Mouse (Mus musculus): ENCODE measurements around the gene Gm43517. TPM values are rescaled to one million over a fixed set of nuclear protein-coding genes. Genes with fewer than 3 reads are reported as not detected.

The Gm43517 gene
- polyA plus RNA-seq, 1 experiment = 0.13 TPM

GRCm38 (mm10) chr12:49394836-49395235 is 9.9 kb downstream of the Gm43517 start:
- no peak overlapping the region for H3K4me3 ChIP-seq (ENCODE audit: control insufficient read depth, insufficient read depth, low read length)
- 5% methylated on average over 17 of the region's 17 CpGs for WGBS
- H3K36me3 ChIP-seq (ENCODE audit: control insufficient read depth, insufficient read depth, low read length) = no peaks in the 10 kb centered on the region
- peaks cover 8% of the 10 kb centered on the region; the same call in 1 of the 2 replicates for H3K27me3 ChIP-seq (ENCODE audit: control insufficient read depth, insufficient read depth, low read length)
- H3K4me1 ChIP-seq (replicated peaks; ENCODE audit: control insufficient read depth, insufficient read depth, low read length) = no peaks in the 10 kb centered on the region
- DNase-seq = no peak
- TF ChIP-seq POLR2A (IDR thresholded peaks at IDR 0.05; ENCODE audit: control insufficient read depth, extremely low read depth, insufficient read depth, low read length, poor library complexity) = no peak
- TF ChIP-seq CTCF (IDR thresholded peaks at IDR 0.05; ENCODE audit: borderline replicate concordance, control insufficient read depth, extremely low read depth, insufficient read depth, low read length, poor library complexity) = no peak
- H3K27ac ChIP-seq (ENCODE audit: control insufficient read depth, insufficient read depth, low read length) = no peak overlapping the region

- Histone ChIP-seq H3K27ac (ENCODE audit: control insufficient read depth, insufficient read depth, low read length) (no peak overlapping the region), H3K4me3 (ENCODE audit: control insufficient read depth, insufficient read depth, low read length) (no peak overlapping the region), H3K36me3 (ENCODE audit: control insufficient read depth, insufficient read depth, low read length) (no peaks in the 10 kb centered on the region), H3K4me1 (replicated peaks; ENCODE audit: control insufficient read depth, insufficient read depth, low read length) (no peaks in the 10 kb centered on the region), H3K27me3 (ENCODE audit: control insufficient read depth, insufficient read depth, low read length) (peaks cover 8% of the 10 kb centered on the region; the same call in 1 of the 2 replicates)
- 20% methylated on average over 2 of the region's 2 CpGs for WGBS
- DNase-seq = no peak
- no peak for TF ChIP-seq POLR2A (IDR thresholded peaks at IDR 0.05; ENCODE audit: control insufficient read depth, extremely low read depth, insufficient read depth, low read length, poor library complexity)
- TF ChIP-seq CTCF (IDR thresholded peaks at IDR 0.05; ENCODE audit: borderline replicate concordance, control insufficient read depth, extremely low read depth, insufficient read depth, low read length, poor library complexity) = no peak
Measured at GRCm38 (mm10) chr12:49395969-49396368, 11.0 kb downstream of the Gm43517 start.

- Histone ChIP-seq H3K4me1 (replicated peaks; ENCODE audit: control insufficient read depth, insufficient read depth, low read length) (no peaks in the 10 kb centered on the region), H3K27ac (ENCODE audit: control insufficient read depth, insufficient read depth, low read length) (no peak overlapping the region), H3K36me3 (ENCODE audit: control insufficient read depth, insufficient read depth, low read length) (no peaks in the 10 kb centered on the region), H3K27me3 (ENCODE audit: control insufficient read depth, insufficient read depth, low read length) (peaks cover 2% of the 10 kb centered on the region; the same call in 1 of the 2 replicates), H3K4me3 (ENCODE audit: control insufficient read depth, insufficient read depth, low read length) (no peak overlapping the region)
- 31% methylated on average over 1 of the region's 1 CpGs for WGBS
- DNase-seq = no peak
- TF ChIP-seq POLR2A (IDR thresholded peaks at IDR 0.05; ENCODE audit: control insufficient read depth, extremely low read depth, insufficient read depth, low read length, poor library complexity) (no peak), CTCF (IDR thresholded peaks at IDR 0.05; ENCODE audit: borderline replicate concordance, control insufficient read depth, extremely low read depth, insufficient read depth, low read length, poor library complexity) (no peak)
Measured at GRCm38 (mm10) chr12:49396776-49397175, 11.8 kb downstream of the Gm43517 start.

GRCm38 (mm10) chr12:49397443-49398162 is 12.6 kb downstream of the Gm43517 start:
- H3K4me3 ChIP-seq (ENCODE audit: control insufficient read depth, insufficient read depth, low read length) = no peak overlapping the region
- DNase-seq = no peak
- no peaks in the 10 kb centered on the region for H3K36me3 ChIP-seq (ENCODE audit: control insufficient read depth, insufficient read depth, low read length)
- no peaks in the 10 kb centered on the region for H3K27me3 ChIP-seq (ENCODE audit: control insufficient read depth, insufficient read depth, low read length)
- 32% methylated on average over 4 of the region's 4 CpGs for WGBS
- TF ChIP-seq CTCF (IDR thresholded peaks at IDR 0.05; ENCODE audit: borderline replicate concordance, control insufficient read depth, extremely low read depth, insufficient read depth, low read length, poor library complexity) = no peak
- no peak for TF ChIP-seq POLR2A (IDR thresholded peaks at IDR 0.05; ENCODE audit: control insufficient read depth, extremely low read depth, insufficient read depth, low read length, poor library complexity)
- no peaks in the 10 kb centered on the region for H3K4me1 ChIP-seq (replicated peaks; ENCODE audit: control insufficient read depth, insufficient read depth, low read length)
- H3K27ac ChIP-seq (ENCODE audit: control insufficient read depth, insufficient read depth, low read length) = no peak overlapping the region

- Histone ChIP-seq H3K36me3 (ENCODE audit: control insufficient read depth, insufficient read depth, low read length) (no peaks in the 10 kb centered on the region), H3K4me3 (ENCODE audit: control insufficient read depth, insufficient read depth, low read length) (no peak overlapping the region), H3K27me3 (ENCODE audit: control insufficient read depth, insufficient read depth, low read length) (no peaks in the 10 kb centered on the region), H3K27ac (ENCODE audit: control insufficient read depth, insufficient read depth, low read length) (no peak overlapping the region), H3K4me1 (replicated peaks; ENCODE audit: control insufficient read depth, insufficient read depth, low read length) (no peaks in the 10 kb centered on the region)
- DNase-seq = no peak
- no peak for TF ChIP-seq CTCF (IDR thresholded peaks at IDR 0.05; ENCODE audit: borderline replicate concordance, control insufficient read depth, extremely low read depth, insufficient read depth, low read length, poor library complexity)
- no peak for TF ChIP-seq POLR2A (IDR thresholded peaks at IDR 0.05; ENCODE audit: control insufficient read depth, extremely low read depth, insufficient read depth, low read length, poor library complexity)
Measured at GRCm38 (mm10) chr12:49398163-49398540, 13.2 kb downstream of the Gm43517 start.

- DNase-seq = no peak
- 28% methylated on average over 3 of the region's 3 CpGs for WGBS
- Histone ChIP-seq H3K27ac (ENCODE audit: control insufficient read depth, insufficient read depth, low read length) (no peak overlapping the region), H3K36me3 (ENCODE audit: control insufficient read depth, insufficient read depth, low read length) (no peaks in the 10 kb centered on the region), H3K4me1 (replicated peaks; ENCODE audit: control insufficient read depth, insufficient read depth, low read length) (no peaks in the 10 kb centered on the region), H3K4me3 (ENCODE audit: control insufficient read depth, insufficient read depth, low read length) (no peak overlapping the region), H3K27me3 (ENCODE audit: control insufficient read depth, insufficient read depth, low read length) (no peaks in the 10 kb centered on the region)
- TF ChIP-seq POLR2A (IDR thresholded peaks at IDR 0.05; ENCODE audit: control insufficient read depth, extremely low read depth, insufficient read depth, low read length, poor library complexity) (no peak), CTCF (IDR thresholded peaks at IDR 0.05; ENCODE audit: borderline replicate concordance, control insufficient read depth, extremely low read depth, insufficient read depth, low read length, poor library complexity) (no peak)
Measured at GRCm38 (mm10) chr12:49398636-49399035, 13.7 kb downstream of the Gm43517 start.
